Mouse (Mus musculus) telencephalon, adult 2 months (tissue): ENCODE data around the gene Pagr1a.

Source experiments
- DNase-seq: peaks from one replicate; pipeline ENCODE4 v3.0.0-alpha.2; 2011; ENCODE audit warnings: low read depth, low spot score

Pagr1a gene

DNA sequence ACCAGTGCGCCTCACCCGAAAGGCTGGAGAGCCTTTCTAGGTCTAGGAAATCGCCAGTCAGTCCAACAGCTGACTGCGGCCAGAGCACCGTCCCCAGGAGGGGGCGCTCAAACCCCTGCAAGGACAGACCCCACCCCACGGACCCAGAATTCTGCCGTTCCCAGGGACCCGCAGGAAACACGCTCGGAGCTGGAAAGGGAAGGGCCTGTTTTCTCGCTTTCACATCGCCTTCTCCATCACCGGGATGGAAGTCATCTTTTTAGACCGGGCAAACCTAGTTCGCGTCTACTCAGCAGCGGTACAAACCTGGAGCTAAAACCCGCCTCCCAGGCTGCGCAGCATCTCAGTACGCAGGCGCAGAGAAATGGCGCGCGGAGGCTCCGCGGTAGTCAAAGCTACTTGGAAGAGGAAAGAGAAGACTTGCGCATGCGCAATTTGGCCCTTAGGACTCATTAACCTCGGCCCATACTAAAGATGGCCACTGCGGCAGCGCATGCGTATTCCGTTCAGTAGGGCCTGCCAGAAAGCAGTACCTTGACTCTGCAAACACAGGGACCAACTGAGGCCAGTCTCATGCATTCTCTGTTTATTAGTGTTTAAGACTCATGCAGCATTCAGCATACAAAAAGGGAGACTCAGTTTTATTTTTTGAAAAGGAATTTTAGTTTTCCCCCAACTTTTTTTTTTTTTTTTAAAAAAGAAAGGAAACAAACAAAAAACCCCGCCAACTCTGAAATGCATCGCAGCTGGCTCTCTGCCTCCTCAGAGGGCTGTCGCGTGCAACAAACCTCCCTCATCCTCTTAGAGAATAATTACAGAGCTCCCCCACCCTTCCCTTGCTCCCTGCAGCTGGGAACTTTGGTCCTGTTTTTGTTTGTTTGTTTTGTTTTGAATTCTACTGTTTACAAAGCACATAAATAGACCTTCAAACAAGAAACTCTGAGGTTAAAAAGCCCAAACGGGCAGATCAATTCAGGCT is at the start of gene Pagr1a:
Pagr1a (minus strand) TSS at position 382 of the 979 bp plus-strand sequence.
- peak; percentile 99 for DNase-seq

DNA sequence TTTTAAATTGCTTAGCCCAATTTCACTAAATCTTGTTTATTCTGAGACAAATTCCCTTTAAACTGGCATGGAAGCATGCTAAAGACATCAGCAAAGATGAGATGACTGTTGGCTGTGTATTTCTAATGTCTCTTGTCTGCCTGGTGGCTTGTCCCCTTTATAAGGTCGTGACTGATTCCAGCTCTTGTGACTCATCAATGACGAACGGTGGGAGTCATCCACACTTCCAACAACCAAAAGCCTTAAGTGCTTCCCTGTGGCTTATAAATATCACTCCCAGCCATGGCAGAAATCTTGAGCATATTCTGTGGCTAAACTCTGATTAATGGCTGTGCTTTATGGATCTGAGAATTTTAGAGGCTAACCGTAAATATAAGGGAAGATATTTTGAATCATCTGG is 49.2 kb upstream of the Pagr1a start:
- DNase-seq: no peak

DNA sequence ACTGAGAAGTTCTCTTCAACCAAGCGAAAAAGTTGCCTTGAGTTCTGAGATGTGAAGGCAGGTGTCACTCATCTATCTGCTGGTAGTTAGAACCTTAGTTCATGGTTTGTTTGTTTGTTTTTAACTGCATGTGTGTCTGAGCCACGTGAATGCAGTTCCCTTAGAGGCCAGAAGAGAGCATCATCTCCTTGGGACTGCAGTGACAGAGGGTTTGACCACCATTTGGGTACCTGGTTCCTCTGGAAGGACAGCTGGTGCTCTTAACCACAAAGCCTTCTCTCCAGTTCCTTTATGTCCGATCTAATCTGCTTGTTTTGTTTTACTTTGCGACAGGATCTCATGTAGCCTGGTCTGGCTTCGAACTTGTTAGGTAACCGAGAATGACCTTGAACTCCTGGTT is 48.4 kb upstream of the Pagr1a start:
- DNase-seq: no peak

DNA sequence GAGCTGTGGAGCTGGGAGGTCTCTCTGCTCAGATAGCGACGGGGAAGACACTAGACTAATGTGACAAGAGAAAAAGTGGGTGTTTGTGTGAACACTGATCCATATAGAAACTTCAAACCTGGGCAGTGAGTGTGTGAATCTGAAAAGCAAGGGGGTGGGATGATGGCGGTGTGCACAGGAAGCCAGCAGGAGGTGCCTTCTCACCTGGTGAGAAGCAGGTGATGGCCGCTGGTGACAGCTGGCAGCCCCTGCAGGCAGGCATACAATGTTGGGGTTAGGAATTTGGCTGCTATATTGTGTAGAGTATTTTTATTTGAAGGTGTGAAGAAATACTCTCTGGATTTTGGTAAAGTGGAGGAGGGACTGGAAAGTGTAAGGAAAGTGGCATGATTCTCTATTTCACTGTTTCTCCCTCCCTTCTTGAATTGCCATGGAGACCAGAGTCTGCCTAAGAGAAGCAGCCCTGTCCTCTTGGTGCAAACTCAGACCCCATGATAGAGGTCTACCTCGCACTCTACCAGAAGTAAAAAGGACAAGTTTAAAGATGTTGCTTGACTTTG is 38.0 kb upstream of the Pagr1a start:
- peak; percentile 52 for DNase-seq

DNA sequence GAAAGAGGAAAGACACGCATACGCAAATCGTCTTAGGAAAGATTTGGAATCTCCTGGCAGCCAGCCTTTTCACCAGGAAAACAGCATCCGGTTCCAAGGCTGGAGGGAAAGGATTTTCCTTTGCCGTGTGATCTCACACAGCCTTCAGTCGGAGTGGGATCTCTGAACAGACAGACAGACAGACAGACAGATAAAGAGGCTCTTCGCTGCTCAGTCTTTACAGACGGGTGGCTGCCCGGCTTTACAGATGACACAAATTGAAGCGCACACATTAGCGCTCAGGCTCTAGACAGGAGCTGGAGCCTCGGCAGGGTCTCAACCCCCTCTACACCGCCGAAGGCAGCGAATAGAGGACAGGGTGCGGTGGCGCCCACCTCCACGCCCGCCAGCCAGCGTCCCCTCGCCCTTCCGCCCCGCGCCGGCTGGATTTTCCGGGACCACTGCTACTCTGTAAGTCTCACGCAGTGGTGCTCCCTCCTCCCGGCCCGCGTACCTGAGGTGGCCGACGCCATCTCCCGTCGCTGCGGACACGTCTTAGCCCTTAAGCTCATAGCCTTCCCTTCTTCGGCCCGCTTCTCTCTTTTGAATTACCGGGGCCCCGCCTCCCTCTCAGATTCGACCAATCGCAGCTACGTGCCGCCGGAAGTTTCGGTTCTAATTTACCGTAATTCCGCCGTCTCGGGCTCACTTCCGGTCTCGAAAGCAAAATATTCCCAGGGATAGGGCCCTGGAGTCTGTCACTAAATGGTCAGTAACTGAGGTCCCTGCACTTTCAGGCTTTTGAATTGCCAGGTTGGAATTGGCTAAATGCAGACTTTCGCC is 24.9 kb upstream of the Pagr1a start, which contains the start of gene Kif22:
Kif22 (minus strand) TSS at position 621 of the 822 bp plus-strand sequence.
- DNase-seq: peak; percentile 78

DNA sequence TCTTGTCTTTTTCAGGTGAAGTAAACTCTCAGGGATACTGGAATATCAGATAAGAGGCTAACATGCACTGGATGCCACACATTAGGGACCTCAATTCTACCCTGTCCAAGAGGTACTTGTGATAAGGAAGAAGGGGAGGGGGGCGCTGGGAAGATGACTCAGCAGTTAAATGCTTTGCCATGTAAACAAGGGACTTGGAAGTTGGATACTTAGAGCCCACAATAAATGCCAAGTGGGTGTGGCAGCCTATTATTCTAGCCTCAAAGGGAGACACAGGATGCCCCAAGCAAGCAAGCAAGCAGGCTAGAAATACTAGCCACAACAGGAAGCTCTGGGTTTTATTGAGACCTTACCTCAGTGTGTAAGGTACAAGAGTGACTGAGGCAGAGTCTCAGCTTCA is 14.1 kb upstream of the Pagr1a start:
- no peak for DNase-seq

DNA sequence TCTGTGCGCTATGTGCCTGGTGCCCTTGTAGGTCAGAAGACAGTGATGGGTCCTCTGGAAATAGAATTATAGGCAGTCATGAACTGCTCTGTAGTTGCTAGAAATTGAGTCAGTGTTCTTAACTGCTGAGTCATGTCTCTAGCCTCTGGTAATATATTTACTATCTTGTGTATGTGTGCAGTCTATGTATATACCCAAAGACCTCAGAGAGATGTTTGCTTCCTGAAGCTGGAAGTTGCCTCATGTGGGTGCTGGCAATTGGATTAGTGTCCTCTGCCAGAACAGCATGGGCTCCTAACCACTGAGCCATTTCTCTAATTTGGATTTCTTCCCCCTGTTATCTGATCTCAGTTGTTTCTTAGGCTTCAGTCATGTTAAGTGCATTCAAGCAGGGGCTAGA is 13.0 kb upstream of the Pagr1a start:
- DNase-seq: no peak

DNA sequence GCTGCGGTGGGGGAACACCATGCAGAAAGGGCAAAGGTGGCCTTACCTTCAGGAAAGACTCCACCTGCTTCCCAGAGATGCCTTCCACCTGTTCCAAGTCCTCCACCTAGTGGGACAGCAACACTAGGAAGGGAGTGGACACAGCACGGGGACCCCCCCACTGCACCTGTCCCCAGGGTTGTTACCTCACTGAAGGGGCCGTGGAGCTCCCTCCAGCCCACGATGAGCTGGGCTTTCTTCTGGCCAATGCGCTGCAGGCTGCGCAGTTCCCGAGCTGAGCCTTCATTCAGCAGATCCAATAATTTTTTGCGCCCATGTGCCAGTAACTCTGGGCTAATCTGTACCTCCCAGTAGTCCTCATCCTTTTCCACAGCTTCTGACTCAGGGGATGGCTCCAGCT is 10.7 kb upstream of the Pagr1a start:
- no peak for DNase-seq

DNA sequence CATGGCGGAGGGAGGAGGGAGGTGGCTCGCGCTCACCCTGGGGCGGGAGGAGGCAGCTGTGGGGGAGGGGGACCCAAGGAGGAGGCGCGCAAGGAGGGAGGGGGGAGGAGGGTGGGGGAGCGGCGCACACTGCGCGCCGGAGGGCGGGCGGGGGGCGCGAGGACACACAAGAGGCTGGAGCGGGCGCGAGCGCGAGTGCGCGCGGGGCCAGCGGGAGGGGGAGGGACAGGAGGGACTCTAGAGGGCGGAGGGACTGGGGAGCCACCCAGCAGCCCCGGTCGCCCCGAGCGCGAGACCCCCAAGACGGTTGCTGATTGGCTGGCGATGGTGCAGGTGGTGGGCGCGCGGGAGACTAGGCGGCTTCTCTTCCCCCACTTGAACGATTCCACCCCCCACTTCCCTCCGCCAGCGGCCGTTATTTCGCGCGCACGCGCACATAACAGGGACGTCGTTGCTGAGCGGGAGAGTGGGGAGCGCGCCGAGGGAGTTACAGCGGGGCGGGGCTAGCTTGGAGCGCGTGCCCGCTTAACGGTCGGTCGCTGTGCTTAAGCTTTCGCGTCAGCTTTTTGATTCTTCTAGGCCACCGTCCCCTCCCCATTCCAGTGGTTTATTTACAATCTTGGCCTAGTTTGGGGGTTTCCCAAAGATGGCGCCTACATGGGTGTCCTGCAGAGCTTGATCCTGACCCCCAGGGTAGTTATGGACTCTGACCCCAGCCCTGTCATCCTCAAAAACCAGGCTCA is 10.0 kb upstream of the Pagr1a start, which contains the start of gene Maz:
Maz (minus strand) TSS at position 54 of the 743 bp plus-strand sequence.
- peak; percentile 100 for DNase-seq

DNA sequence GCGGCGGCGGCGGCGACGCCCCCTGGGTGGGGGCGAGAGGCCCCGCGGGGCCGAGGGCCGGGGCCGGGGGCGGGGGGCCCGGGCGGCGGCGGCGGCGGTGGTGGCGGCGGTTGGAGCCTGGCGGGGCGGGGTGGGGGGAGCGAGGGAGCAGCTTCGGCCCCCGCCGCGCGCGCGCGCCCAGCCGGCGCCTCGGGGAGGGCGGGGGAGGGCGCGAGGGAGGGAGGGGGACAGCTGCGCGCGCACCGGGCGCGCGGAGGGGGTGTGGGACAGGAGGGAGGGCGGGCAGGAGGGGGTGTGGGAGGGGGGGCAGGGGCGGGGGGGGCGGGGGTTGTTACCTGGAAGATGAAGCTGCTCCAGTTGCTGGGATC is 9.4 kb upstream of the Pagr1a start:
- DNase-seq: no peak

DNA sequence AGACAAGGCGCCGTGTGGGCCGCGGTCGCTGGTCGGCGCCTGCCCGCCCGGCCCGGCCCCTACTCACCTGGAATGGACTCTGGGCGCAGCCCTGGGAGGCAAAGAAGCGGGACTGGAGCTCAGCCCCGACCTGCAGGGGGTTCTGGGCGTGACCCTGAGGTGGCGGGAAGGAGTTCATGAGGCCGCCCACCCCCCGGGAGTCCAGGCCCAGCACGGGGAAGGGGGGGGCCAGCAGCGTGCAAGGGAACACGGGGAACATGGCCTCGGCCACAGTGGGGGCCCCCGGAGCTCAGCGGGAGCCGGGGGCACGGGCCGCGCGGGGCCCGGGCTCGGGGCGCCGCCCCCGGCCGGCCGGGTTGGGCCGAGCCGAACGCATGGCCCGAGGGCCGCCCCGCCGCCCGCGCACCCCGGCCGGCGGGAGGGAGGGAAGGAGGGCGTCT is 9.0 kb upstream of the Pagr1a start:
- no peak for DNase-seq

DNA sequence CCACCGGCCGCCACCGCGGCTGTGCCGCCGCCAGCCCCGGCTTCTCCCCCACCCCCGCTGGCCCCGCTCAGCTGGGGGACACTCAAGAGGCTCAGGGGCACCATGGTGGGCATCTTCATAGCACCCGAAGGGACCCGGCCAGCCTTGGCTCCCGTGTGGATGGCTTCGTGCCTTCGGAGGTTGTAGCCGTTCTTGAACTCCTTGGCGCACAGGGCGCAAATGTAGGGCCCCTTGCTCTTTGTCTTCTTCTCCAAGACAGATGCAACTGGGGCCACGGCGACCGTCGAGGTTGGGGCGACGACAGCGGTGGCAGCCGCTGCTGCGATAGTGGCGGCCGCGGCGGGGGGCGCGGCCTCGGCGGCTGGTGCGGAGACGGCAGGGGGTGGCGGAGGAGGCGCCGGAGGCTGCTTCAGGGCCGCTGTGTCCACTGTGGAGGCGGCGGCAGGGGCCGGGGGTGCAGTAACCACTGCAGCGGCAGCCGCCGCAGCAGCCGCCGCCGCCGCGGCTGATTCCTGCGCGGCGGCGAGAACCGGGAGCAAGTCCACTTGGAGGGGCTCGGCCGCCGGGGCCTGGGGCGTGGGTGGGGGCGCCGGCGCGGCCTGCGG is 8.5 kb upstream of the Pagr1a start:
- no peak for DNase-seq

DNA sequence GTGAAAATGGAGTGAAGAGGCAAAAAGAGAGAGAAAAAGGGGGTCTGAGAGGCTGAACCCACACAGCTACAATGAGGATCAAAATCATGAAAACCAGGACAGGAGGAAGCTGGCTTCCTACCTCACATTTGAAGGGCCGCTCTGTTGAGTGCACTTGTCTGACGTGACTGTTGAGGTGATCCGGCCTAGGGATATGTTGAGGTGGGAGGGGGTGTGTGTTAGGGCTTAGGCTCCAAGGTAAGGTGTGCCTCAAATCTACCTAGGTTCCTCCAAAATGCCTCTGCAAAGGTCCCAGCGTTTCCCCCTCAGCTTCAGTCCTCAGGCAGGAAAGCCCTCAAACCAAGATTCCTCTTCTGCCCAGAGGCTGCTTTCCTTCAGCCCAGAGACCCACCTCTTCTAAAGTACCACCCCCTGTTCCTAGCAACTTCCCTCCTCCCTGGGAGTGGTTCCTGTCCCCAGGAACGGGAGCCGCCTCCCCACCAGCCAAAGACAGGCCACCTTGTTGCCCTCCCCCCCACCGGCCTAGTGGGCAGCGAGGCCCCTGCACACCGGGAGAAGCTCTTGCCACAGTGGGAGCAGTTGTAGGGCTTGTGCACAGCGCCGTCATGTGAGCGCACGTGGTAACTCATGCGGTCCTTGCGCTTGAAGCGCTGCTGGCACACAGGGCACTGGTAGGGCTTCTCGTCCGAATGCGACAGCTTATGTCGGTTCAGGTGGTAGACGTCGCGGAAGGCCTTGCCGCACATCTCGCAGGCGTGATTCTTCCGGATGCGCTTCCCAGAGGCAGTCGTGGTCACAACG is 7.8 kb upstream of the Pagr1a start:
- DNase-seq: no peak

DNA sequence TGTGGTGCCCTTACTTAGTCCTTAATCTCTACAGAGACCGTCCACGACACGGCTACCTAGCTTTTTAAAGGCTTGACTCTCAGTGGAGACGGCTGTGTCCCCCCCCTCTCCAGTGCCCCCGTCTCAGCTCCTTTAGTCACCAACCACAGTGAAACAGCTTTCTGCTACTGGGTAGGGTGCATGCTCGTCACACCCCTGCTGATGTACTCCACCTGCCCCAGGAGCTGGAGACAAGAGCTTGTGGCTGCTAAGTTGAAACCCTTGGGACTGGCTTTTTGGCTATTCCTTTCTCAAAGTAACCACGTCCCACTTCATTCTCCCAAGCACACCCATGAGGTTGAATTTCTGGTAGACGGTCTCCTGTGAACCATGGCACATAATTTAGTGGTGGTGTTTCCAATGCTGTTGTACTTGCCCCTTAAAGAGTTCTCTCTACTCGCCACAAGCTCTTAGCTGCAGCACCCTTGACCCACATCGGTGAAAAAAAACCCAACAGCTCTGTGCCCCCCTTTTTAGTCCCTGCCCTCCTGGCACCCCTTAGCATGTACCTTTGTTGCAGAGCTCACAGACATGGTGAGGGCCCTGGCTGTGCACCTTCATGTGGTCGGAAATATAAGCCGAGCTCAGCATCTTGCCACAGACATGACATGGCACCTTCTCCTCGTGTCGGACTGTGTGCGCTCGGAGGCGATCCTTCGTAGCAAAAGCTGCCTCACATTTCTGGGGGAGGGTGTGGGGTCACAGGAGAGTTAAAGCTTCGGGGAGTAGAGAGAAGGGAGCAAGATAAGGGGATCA is 6.9 kb upstream of the Pagr1a start:
- no peak for DNase-seq

DNA sequence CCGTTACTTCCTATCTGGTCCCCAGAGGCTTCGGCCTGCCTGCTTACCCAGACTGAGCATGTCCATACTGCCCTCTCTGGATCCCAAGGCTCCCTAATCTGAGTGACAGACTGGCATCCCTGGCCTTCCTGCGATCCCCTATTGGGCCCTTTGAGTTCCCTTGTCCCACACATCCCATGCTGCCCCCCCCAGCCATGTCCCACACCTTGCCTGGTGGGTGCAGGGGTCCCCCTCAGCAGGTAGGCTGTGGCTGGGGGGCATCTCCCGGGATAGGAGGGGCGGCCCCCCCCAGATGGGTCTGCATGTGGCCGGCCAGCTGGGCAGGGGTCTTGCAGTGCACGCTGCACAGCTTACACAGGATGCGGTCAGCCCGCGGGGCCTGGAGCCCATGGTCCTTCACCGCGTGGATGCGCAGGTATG is 6.1 kb upstream of the Pagr1a start:
- no peak for DNase-seq

DNA sequence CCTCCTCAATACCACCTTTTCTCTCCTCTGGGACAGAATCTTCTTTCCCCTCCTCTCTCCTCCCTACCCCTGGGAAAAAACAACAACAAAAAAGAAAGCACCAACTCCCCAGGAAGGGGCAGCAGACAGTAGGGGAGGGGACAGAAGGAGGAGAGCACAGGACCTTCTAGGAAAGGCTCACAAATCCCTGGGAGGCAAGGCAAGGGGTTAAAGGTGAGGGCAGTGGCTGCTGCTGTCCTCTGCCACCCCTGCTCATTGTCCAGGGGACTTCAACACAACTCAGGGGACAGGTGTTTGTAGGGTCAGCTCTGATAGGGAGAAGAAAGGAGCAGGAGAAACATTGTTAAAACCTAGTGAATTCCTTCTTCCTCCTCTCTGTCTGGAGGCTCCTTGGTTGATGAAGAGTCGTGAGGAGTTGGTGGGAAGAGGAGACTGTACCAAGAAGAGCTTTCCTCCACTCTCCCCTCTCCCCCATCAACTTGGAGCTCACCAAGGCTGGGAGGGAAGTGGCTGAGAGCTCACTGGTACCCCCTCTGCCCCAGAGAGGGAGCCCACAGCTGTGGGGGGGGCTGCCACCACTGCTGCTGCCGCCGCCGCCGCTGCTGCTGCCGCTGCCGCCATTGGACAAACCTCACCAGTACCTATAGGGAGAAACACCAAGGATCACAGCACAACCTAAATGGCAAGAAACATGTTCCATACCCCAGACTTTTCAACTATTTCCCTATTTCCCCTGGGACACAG is 5.5 kb upstream of the Pagr1a start:
- DNase-seq: no peak

DNA sequence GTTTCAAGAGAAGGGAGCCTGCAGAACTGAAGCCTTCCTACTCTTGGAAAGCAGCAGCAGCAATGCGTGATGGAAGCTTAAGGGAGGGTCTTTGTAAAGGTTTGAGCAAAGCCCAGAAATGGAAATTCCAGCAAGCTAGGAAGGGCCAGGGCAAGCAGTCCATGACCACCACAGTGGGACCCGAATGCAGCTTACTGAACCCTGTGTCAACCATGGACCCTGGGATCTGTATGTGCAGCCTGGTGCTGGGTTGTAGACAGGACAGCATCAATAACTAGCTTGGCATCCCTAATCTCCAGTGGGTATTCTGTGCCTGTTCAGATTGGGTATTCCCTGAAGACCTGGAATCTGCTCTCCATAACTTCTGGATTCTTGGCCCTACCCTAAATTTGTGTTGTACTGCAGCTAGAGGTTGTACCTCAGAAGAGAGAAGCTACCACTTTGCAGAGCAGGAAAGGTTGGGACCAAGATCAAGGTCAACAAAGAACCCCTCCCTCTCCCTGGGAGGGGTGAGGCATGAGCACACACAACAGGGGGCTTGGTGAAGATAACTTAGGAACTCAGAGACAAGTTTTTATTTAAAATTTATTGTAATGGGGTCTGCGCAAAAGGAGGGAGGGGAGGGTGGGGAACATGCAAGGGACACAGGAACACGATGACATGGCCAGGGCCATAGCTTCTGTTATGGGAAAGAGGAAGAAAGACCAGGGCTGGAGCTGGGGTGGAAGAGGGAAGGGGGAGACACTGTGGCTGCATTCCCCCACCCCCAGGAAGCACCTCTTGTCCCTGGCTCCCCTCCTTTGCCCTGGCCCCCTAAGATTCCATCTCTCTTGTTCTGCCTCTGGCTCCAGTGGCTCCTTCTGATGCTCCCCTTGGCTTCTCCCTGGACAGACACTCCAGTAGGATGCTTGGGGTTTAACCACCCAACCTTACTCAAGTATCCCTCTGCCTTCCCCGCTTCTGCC is 4.7 kb upstream of the Pagr1a start:
- DNase-seq: no peak
